Mouse (Mus musculus) testis, adult 2 months (tissue): ENCODE data around the gene Pcyt1a. TPM values are rescaled to one million over a fixed set of nuclear protein-coding genes. Genes with fewer than 3 reads are reported as not detected.

Source experiments
- H3K27ac ChIP-seq: fragments of 200-500 bp; 2 replicates; pipeline ENCODE4 v1.5.1; 2012; ENCODE audit warnings: low read depth, low read length; ENCODE audit not compliant: control insufficient read depth, insufficient read depth
- H3K27me3 ChIP-seq: fragments of 200-500 bp; 2 replicates; pipeline ENCODE4 v1.6.1; 2012; ENCODE audit warnings: mild to moderate bottlenecking, low read length, moderate library complexity; ENCODE audit not compliant: control insufficient read depth, insufficient read depth
- H3K36me3 ChIP-seq: fragments of 200-500 bp; 2 replicates; pipeline ENCODE4 v1.6.1; 2012; ENCODE audit warnings: mild to moderate bottlenecking, low read length; ENCODE audit not compliant: control insufficient read depth, insufficient read depth
- H3K4me1 ChIP-seq: fragments of 200-500 bp; 2 replicates; pipeline ENCODE4 v1.6.1; 2012; ENCODE audit warnings: low read length; ENCODE audit not compliant: control insufficient read depth, insufficient read depth
- H3K4me3 ChIP-seq: fragments of 200-500 bp; 2 replicates; pipeline ENCODE4 v1.5.1; 2012; ENCODE audit warnings: low read depth, mild to moderate bottlenecking, low read length, moderate library complexity, mixed read lengths; ENCODE audit not compliant: control insufficient read depth
- CTCF ChIP-seq: fragments of 200-500 bp; IDR thresholded peaks from 2 replicates; pipeline ENCODE4 v1.5.1; 2012; ENCODE audit warnings: low read depth, mild to moderate bottlenecking, inconsistent platforms, low read length, moderate library complexity; ENCODE audit not compliant: control insufficient read depth, insufficient read depth, insufficient replicate concordance
- POLR2A ChIP-seq: fragments of 200-500 bp; IDR thresholded peaks from 2 replicates; pipeline ENCODE4 v1.6.1; 2012; ENCODE audit warnings: low read depth, mild to moderate bottlenecking, inconsistent platforms, low read length, moderate library complexity; ENCODE audit not compliant: control insufficient read depth
- polyA plus RNA-seq: library from polyadenylated mRNA; depleted of rRNA; stranded (reverse); fragments of >200 nt; gene quantifications from 2 replicates; pipeline ENCODE4 v1.2.3, GENCODE M21; 2012

Gene Pcyt1a
- polyA plus RNA-seq, 1 experiment = 83.0 TPM

- Histone ChIP-seq H3K4me1 (peaks cover 3% of the 10 kb centered on the region; the same call in 1 of the 2 replicates), H3K27ac (no peak overlapping the region)
- TF ChIP-seq POLR2A = no peak
- TF ChIP-seq CTCF = no peak
Observed at GRCm38 (mm10) chr16:32513948-32514347, 83.2 kb downstream of the Pcyt1a start.

GRCm38 (mm10) chr16:32516006-32516962 is 85.6 kb downstream of the Pcyt1a start:
- Histone ChIP-seq H3K4me1 (peaks cover 3% of the 10 kb centered on the region; the same call in 1 of the 2 replicates), H3K36me3 (no peaks in the 10 kb centered on the region), H3K27ac (no peak overlapping the region), H3K4me3 (peak overlapping the region; percentile 25; the same call in 1 of the 2 replicates), H3K27me3 (no peaks in the 10 kb centered on the region)
- TF ChIP-seq POLR2A = no peak
- no peak for TF ChIP-seq CTCF

More at GRCm38 (mm10) chr16:32513948-32514347, 83.2 kb downstream of the Pcyt1a start:
- Histone ChIP-seq H3K36me3 (no peaks in the 10 kb centered on the region), H3K4me3 (no peak overlapping the region), H3K27me3 (no peaks in the 10 kb centered on the region)

GRCm38 (mm10) chr16:32517785-32518481 is 87.2 kb downstream of the Pcyt1a start:
- H3K27ac ChIP-seq = no peak overlapping the region

GRCm38 (mm10) chr16:32519656-32520371 is 89.1 kb downstream of the Pcyt1a start:
- no peak overlapping the region for H3K4me3 ChIP-seq
- no peak overlapping the region for H3K27ac ChIP-seq
- H3K36me3 ChIP-seq = no peaks in the 10 kb centered on the region
- no peaks in the 10 kb centered on the region for H3K27me3 ChIP-seq
- H3K4me1 ChIP-seq = peaks cover 3% of the 10 kb centered on the region; the same call in 1 of the 2 replicates
- TF ChIP-seq POLR2A (no peak), CTCF (no peak)

More at GRCm38 (mm10) chr16:32517785-32518481, 87.2 kb downstream of the Pcyt1a start:
- TF ChIP-seq POLR2A (no peak), CTCF (no peak)
- Histone ChIP-seq H3K27me3 (no peaks in the 10 kb centered on the region), H3K4me3 (no peak overlapping the region), H3K36me3 (no peaks in the 10 kb centered on the region), H3K4me1 (peaks cover 3% of the 10 kb centered on the region; the same call in 1 of the 2 replicates)

- H3K36me3 ChIP-seq = no peaks in the 10 kb centered on the region
- no peak overlapping the region for H3K27ac ChIP-seq
- TF ChIP-seq POLR2A (no peak), CTCF (no peak)
- no peaks in the 10 kb centered on the region for H3K27me3 ChIP-seq
- no peak overlapping the region for H3K4me3 ChIP-seq
- H3K4me1 ChIP-seq = peaks cover 3% of the 10 kb centered on the region; the same call in 1 of the 2 replicates
Observed at GRCm38 (mm10) chr16:32520372-32520748, 89.6 kb downstream of the Pcyt1a start.

GRCm38 (mm10) chr16:32522578-32523194 is 92.0 kb downstream of the Pcyt1a start:
- H3K4me3 ChIP-seq = no peak overlapping the region
- H3K4me1 ChIP-seq = no peaks in the 10 kb centered on the region
- H3K27me3 ChIP-seq = no peaks in the 10 kb centered on the region
- no peaks in the 10 kb centered on the region for H3K36me3 ChIP-seq
- H3K27ac ChIP-seq = no peak overlapping the region
- no peak for TF ChIP-seq POLR2A
- TF ChIP-seq CTCF = no peak
